Mouse (Mus musculus): ENCODE measurements at regions not wholly inside any gene's neighbourhood (a gene's known extent, or its start where the extent isn't known, plus 50 kb on each side); places are given as distances from the start of the nearest gene placed in this dataset.

GRCm38 (mm10) chr14:72200307-72200706, 291.3 kb downstream of the Gm9195 start:
- DNase-seq, result no peak

- DNase-seq, result no peak
These were observed 291.7 kb downstream of the Gm9195 start for GRCm38 (mm10) chr14:72199900-72200299.

- DNase-seq, result no peak
These were observed 293.7 kb downstream of the Gm9195 start for GRCm38 (mm10) chr14:72197972-72198371.

GRCm38 (mm10) chr14:72187329-72187984, 304.2 kb downstream of the Gm9195 start:
- peak; percentile 2 for DNase-seq

GRCm38 (mm10) chr14:72175751-72176150, 315.9 kb downstream of the Gm9195 start:
- DNase-seq, result no peak

GRCm38 (mm10) chr14:72172549-72173405, 318.9 kb downstream of the Gm9195 start:
- no peak for DNase-seq

GRCm38 (mm10) chr14:72171777-72172176, 319.9 kb downstream of the Gm9195 start:
- no peak for DNase-seq

- DNase-seq, result no peak
These were observed 332.9 kb downstream of the Gm9195 start for GRCm38 (mm10) chr14:72158537-72159323.

- DNase-seq, result no peak
These were observed 336.3 kb downstream of the Gm9195 start for GRCm38 (mm10) chr14:72155197-72155907.

GRCm38 (mm10) chr14:72151676-72152075, 340.0 kb downstream of the Gm9195 start:
- DNase-seq, result no peak

GRCm38 (mm10) chr14:72149463-72149862, 342.2 kb downstream of the Gm9195 start:
- DNase-seq, result no peak

- no peak for DNase-seq
These were observed 342.8 kb downstream of the Gm9195 start for GRCm38 (mm10) chr14:72148886-72149285.

GRCm38 (mm10) chr14:72146381-72146780, 345.3 kb downstream of the Gm9195 start:
- DNase-seq, result no peak

- no peak for DNase-seq
These were observed 348.7 kb downstream of the Gm9195 start for GRCm38 (mm10) chr14:72142883-72143487.

GRCm38 (mm10) chr14:72141136-72141535, 350.5 kb downstream of the Gm9195 start:
- no peak for DNase-seq

- no peak for DNase-seq
These were observed 361.5 kb downstream of the Gm9195 start for GRCm38 (mm10) chr14:72130149-72130548.

GRCm38 (mm10) chr14:72121786-72122185, 369.9 kb downstream of the Gm9195 start:
- no peak for DNase-seq

GRCm38 (mm10) chr14:72121006-72121405, 370.6 kb downstream of the Gm9195 start:
- DNase-seq, result no peak

GRCm38 (mm10) chr14:72116842-72117241, 374.8 kb downstream of the Gm9195 start:
- DNase-seq, result peak; percentile 16

GRCm38 (mm10) chr14:72113377-72113993, 378.2 kb downstream of the Gm9195 start:
- no peak for DNase-seq

GRCm38 (mm10) chr14:72110689-72111088, 380.9 kb downstream of the Gm9195 start:
- DNase-seq, result no peak

GRCm38 (mm10) chr14:72091579-72091978, 400.1 kb downstream of the Gm9195 start:
- no peak for DNase-seq

Data from cerebellum, adult 11 months (tissue).